Mouse (Mus musculus): ENCODE measurements at regions not wholly inside any gene's neighbourhood (a gene's known extent, or its start where the extent isn't known, plus 50 kb on each side); places are given as distances from the start of the nearest gene placed in this dataset.

- WGBS, result 45% methylated on average over 7 of the region's 7 CpGs
- Histone ChIP-seq H3K4me1 (replicated peaks) (peaks cover 27% of the 10 kb centered on the region), H3K4me2 (no peak overlapping the region), H3K36me3 (no peaks in the 10 kb centered on the region), H3K9ac (no peak overlapping the region), H3K4me3 (no peak overlapping the region), H3K27me3 (no peaks in the 10 kb centered on the region), H3K27ac (replicated peaks) (peak overlapping the region; percentile 72), H3K9me3 (no peaks in the 10 kb centered on the region)
- peak; percentile 78 for ATAC-seq (ENCODE audit: low read depth)
Observed at GRCm38 (mm10) chr1:72963449-72963848, 52.3 kb downstream of the Tnp1 start.

DNA sequence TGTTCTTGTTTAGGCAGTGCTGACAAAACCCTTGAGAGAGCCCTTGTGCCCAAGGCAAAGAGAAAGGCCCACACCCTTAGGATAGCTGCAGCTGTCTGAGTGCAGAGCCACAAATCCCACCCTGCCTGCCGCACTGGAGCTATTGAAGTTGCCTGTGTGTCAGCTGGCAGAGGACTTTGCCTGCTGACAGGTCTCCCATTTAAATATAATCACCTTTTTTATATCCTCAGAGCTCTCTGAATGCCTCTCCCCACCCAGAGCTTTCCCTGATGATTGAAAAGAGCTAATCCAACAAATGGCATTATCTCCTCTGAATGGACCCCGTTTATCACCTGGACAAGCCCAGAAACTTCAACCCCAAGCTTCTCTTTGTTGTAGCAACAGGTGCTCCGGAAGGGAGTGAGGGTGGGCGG, 55.5 kb downstream of the Tnp1 start:
- no peak overlapping the region for H3K4me3 ChIP-seq
- no peaks in the 10 kb centered on the region for H3K9me3 ChIP-seq
- no peak for ATAC-seq (ENCODE audit: low read depth)
- WGBS, result 7% methylated on average over 4 of the region's 4 CpGs
- no peak overlapping the region for H3K4me2 ChIP-seq
- H3K27me3 ChIP-seq, result no peaks in the 10 kb centered on the region
- H3K4me1 ChIP-seq (replicated peaks), result peaks cover 14% of the 10 kb centered on the region
- H3K36me3 ChIP-seq, result no peaks in the 10 kb centered on the region
- no peak overlapping the region for H3K27ac ChIP-seq (replicated peaks)
- H3K9ac ChIP-seq, result no peak overlapping the region

GRCm38 (mm10) chr1:72955387-72955786, 60.3 kb downstream of the Tnp1 start:
- Histone ChIP-seq H3K27me3 (no peaks in the 10 kb centered on the region), H3K4me1 (replicated peaks) (0 out of 2 replicates have a peak, but pooled peaks cover 4% of the 10 kb centered on the region), H3K4me3 (no peak overlapping the region), H3K9me3 (no peaks in the 10 kb centered on the region), H3K4me2 (no peak overlapping the region), H3K36me3 (no peaks in the 10 kb centered on the region), H3K27ac (replicated peaks) (no peak overlapping the region), H3K9ac (no peak overlapping the region)
- no peak for ATAC-seq (ENCODE audit: low read depth)
- 97% methylated on average over 2 of the region's 2 CpGs for WGBS

- Histone ChIP-seq H3K9me3 (no peaks in the 10 kb centered on the region), H3K4me3 (no peak overlapping the region), H3K27ac (replicated peaks) (no peak overlapping the region), H3K9ac (no peak overlapping the region), H3K27me3 (no peaks in the 10 kb centered on the region), H3K4me2 (no peak overlapping the region), H3K4me1 (replicated peaks) (no peaks in the 10 kb centered on the region), H3K36me3 (no peaks in the 10 kb centered on the region)
- 26% methylated on average over 6 of the region's 6 CpGs for WGBS
- ATAC-seq (ENCODE audit: low read depth), result no peak
Observed at GRCm38 (mm10) chr1:72952896-72953295, 62.8 kb downstream of the Tnp1 start.

GRCm38 (mm10) chr1:72951802-72952201, 63.9 kb downstream of the Tnp1 start:
- no peak for ATAC-seq (ENCODE audit: low read depth)
- no peak overlapping the region for H3K27ac ChIP-seq (replicated peaks)
- 44% methylated on average over 7 of the region's 7 CpGs for WGBS

DNA sequence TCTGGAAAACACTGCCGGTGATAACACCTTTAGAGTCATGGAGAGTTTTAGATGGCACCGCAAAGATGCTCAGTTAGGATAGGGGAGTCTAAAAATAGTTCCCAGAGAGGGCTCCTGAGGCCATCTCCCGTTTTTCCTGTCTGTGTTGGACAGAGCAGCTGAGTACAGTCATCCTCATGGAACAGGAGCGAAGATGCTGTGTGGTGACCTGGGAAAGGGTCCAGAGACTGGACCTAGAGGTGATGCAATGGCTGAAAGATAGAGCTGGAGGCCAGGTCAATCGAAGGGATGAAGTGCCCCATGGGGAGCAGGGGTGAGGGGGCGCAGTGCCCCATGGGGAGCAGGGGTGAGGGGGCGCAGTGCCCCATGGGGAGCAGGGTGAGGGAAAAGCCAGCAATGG, 64.3 kb downstream of the Tnp1 start:
- WGBS, result 91% methylated on average over 7 of the region's 7 CpGs
- no peak for ATAC-seq (ENCODE audit: low read depth)
- no peak overlapping the region for H3K27ac ChIP-seq (replicated peaks)
- H3K9ac ChIP-seq, result no peak overlapping the region
- H3K4me3 ChIP-seq, result no peak overlapping the region
- H3K4me1 ChIP-seq (replicated peaks), result peaks cover 1% of the 10 kb centered on the region
- H3K9me3 ChIP-seq, result no peaks in the 10 kb centered on the region
- H3K27me3 ChIP-seq, result no peaks in the 10 kb centered on the region
- no peaks in the 10 kb centered on the region for H3K36me3 ChIP-seq
- H3K4me2 ChIP-seq, result no peak overlapping the region

More at GRCm38 (mm10) chr1:72951802-72952201, 63.9 kb downstream of the Tnp1 start:
- H3K36me3 ChIP-seq, result no peaks in the 10 kb centered on the region
- no peaks in the 10 kb centered on the region for H3K4me1 ChIP-seq (replicated peaks)
- no peak overlapping the region for H3K4me3 ChIP-seq
- H3K4me2 ChIP-seq, result no peak overlapping the region
- H3K9me3 ChIP-seq, result no peaks in the 10 kb centered on the region
- H3K9ac ChIP-seq, result no peak overlapping the region
- no peaks in the 10 kb centered on the region for H3K27me3 ChIP-seq

DNA sequence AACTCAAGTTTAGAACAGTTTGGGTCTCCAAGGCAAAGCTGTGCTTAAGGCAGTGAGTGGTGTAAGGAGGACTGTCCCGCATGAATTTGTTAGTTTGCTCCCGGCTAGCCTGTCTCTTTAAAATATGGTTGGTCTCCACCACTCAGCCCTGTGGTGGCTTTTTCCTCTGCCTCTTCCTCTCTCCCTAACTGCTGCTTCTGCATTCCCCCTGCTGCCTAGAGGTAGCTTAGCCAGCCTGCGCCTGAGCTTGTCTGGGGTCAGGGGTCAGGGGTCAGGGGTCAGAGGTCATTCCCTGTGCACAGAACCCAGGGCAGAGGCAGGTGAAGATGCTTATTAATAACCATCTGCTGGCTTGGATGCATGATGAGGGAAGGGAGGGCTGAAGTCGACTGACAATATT, 69.5 kb downstream of the Tnp1 start:
- ATAC-seq (ENCODE audit: low read depth), result no peak
- no peak overlapping the region for H3K9ac ChIP-seq
- no peaks in the 10 kb centered on the region for H3K36me3 ChIP-seq
- no peak overlapping the region for H3K27ac ChIP-seq (replicated peaks)
- no peak overlapping the region for H3K4me3 ChIP-seq
- H3K4me1 ChIP-seq (replicated peaks), result peaks cover 20% of the 10 kb centered on the region
- H3K27me3 ChIP-seq, result no peaks in the 10 kb centered on the region
- no peaks in the 10 kb centered on the region for H3K9me3 ChIP-seq
- WGBS, result 20% methylated on average over 4 of the region's 4 CpGs
- H3K4me2 ChIP-seq, result no peak overlapping the region

GRCm38 (mm10) chr1:72945750-72946102, 70.0 kb downstream of the Tnp1 start:
- Histone ChIP-seq H3K36me3 (no peaks in the 10 kb centered on the region), H3K9ac (no peak overlapping the region), H3K4me3 (no peak overlapping the region), H3K9me3 (no peaks in the 10 kb centered on the region), H3K27ac (replicated peaks) (no peak overlapping the region), H3K4me2 (peak overlapping the region; percentile 44), H3K27me3 (no peaks in the 10 kb centered on the region), H3K4me1 (replicated peaks) (peaks cover 20% of the 10 kb centered on the region)
- no peak for ATAC-seq (ENCODE audit: low read depth)
- 15% methylated on average over 9 of the region's 9 CpGs for WGBS

GRCm38 (mm10) chr1:72944805-72945749, 70.4 kb upstream of the Igfbp5 start:
- Histone ChIP-seq H3K4me3 (no peak overlapping the region), H3K27ac (replicated peaks) (no peak overlapping the region), H3K4me1 (replicated peaks) (peaks cover 20% of the 10 kb centered on the region), H3K27me3 (no peaks in the 10 kb centered on the region), H3K9ac (0 out of 2 replicates have a peak overlapping the region, but pooled peaks have one; percentile 27), H3K9me3 (no peaks in the 10 kb centered on the region), H3K4me2 (peak overlapping the region; percentile 44), H3K36me3 (no peaks in the 10 kb centered on the region)
- 11% methylated on average over 21 of the region's 21 CpGs for WGBS
- ATAC-seq (ENCODE audit: low read depth), result no peak

DNA sequence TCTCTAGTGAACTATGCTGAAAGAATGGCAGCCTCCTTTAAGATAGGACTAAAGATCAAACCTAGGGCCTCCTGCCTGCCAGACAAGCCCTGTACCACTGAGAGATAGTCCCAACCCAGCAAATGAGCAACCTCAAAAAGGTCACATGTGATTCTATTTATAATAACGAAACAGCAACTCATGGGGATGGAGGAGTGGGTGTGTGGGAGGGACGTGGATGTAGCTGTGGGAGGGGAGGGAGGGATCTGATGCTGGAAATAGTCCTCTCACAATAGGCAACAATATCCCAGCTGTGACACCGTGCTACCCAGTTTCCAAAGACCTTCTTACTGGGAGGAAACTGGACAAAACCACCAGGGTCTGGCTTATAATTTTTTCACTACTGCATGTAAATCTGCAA, 69.5 kb upstream of the Igfbp5 start:
- H3K4me2 ChIP-seq, result no peak overlapping the region
- no peaks in the 10 kb centered on the region for H3K9me3 ChIP-seq
- peaks cover 20% of the 10 kb centered on the region for H3K4me1 ChIP-seq (replicated peaks)
- H3K27me3 ChIP-seq, result no peaks in the 10 kb centered on the region
- WGBS, result 48% methylated on average over 3 of the region's 3 CpGs
- no peak overlapping the region for H3K9ac ChIP-seq
- no peak overlapping the region for H3K4me3 ChIP-seq
- no peak overlapping the region for H3K27ac ChIP-seq (replicated peaks)
- ATAC-seq (ENCODE audit: low read depth), result no peak
- H3K36me3 ChIP-seq, result no peaks in the 10 kb centered on the region

GRCm38 (mm10) chr1:72943082-72943481, 68.4 kb upstream of the Igfbp5 start:
- Histone ChIP-seq H3K27ac (replicated peaks) (no peak overlapping the region), H3K36me3 (no peaks in the 10 kb centered on the region), H3K9ac (no peak overlapping the region), H3K4me2 (no peak overlapping the region), H3K4me1 (replicated peaks) (peaks cover 20% of the 10 kb centered on the region), H3K4me3 (no peak overlapping the region), H3K9me3 (no peaks in the 10 kb centered on the region), H3K27me3 (no peaks in the 10 kb centered on the region)
- WGBS, result 89% methylated on average over 1 of the region's 1 CpGs
- no peak for ATAC-seq (ENCODE audit: low read depth)

- no peak for ATAC-seq (ENCODE audit: low read depth)
- Histone ChIP-seq H3K27ac (replicated peaks) (no peak overlapping the region), H3K9ac (no peak overlapping the region), H3K36me3 (no peaks in the 10 kb centered on the region), H3K4me1 (replicated peaks) (peaks cover 20% of the 10 kb centered on the region), H3K27me3 (no peaks in the 10 kb centered on the region), H3K4me2 (no peak overlapping the region), H3K4me3 (no peak overlapping the region), H3K9me3 (no peaks in the 10 kb centered on the region)
- 86% methylated on average over 9 of the region's 9 CpGs for WGBS
Observed at GRCm38 (mm10) chr1:72942351-72942750, 67.7 kb upstream of the Igfbp5 start.

DNA sequence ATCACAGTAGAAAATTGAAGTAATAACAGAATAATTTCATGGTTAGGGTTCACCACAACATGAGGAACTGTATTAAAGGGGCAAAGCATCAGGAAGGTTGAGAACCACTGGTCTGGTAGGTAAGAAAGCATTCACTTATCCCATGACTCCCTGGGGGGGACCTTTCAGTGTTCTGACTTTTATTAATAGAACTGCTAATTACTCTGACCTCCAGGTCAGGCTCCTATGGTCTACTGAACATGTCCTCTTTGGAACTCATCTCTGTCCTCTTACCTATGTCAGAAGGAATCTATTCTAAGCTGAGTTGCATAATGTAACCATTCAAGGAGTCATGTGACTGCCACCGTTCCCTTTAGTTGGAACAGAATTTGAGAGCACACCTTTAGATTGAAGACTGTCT, 65.3 kb upstream of the Igfbp5 start:
- WGBS, result 97% methylated on average over 1 of the region's 1 CpGs
- Histone ChIP-seq H3K27ac (replicated peaks) (no peak overlapping the region), H3K9me3 (no peaks in the 10 kb centered on the region), H3K4me3 (no peak overlapping the region), H3K4me2 (no peak overlapping the region), H3K9ac (no peak overlapping the region), H3K36me3 (no peaks in the 10 kb centered on the region), H3K27me3 (no peaks in the 10 kb centered on the region), H3K4me1 (replicated peaks) (peaks cover 5% of the 10 kb centered on the region)
- no peak for ATAC-seq (ENCODE audit: low read depth)

Measured in neural tube, embryonic 13.5 days (tissue).